Mouse (Mus musculus) heart, postnatal 10 days (tissue): ENCODE measurements at regions not wholly inside any gene's neighbourhood (a gene's known extent, or its start where the extent isn't known, plus 50 kb on each side); places are given as distances from the start of the nearest gene placed in this dataset.

ENCODE experiments used
- microRNA-seq, 2 experiments: library from miRNA; unstranded; fragments of <30 nt; microRNA quantifications; one replicate each; pipeline ENCODE4 v1.2.0; 2022

Small RNA genes in the stretch of these regions (microRNA-seq; reads per million reads assigned to microRNA genes)
- gene Gm27525, result 0 reads per million in 2 experiments
